Mouse (Mus musculus) CD8-positive naive resting alpha-beta T cell, adult 57 days (primary cell): ENCODE measurements around the gene Gm49403. TPM values are rescaled to one million over a fixed set of nuclear protein-coding genes. Genes with fewer than 3 reads are reported as not detected.

ENCODE experiments used
- total RNA-seq: library from RNA; stranded (reverse); gene quantifications from one replicate; pipeline ENCODE4 v1.2.4, GENCODE M21; 2023

The Gm49403 gene
- not detected for total RNA-seq

DNA sequence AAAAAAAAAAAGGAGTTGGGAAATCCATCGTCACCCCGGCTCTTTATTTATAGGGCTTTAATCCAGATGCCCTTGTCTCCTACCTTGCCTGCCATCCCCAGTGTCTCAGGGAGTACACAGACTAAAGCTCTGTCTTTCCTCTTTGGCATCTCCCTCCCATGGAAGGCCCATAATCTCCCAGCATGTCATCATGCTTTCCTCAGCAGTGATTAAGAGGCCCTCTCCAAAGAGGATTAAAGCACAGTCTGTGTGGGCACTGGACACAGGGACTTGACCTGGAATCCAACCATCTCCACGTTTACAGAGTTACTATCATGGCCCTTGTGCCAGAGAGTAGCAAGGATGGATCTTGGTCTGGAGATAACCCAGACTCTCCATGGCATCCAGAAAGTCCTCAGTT is at the start of gene Gm49403, which contains the start of gene Lbhd1:
Gene Gm49403 (plus strand): TSS at position 315 of the 400 bp plus-strand sequence.
Gene Lbhd1 (plus strand): TSS at position 117 of the 400 bp plus-strand sequence.

DNA sequence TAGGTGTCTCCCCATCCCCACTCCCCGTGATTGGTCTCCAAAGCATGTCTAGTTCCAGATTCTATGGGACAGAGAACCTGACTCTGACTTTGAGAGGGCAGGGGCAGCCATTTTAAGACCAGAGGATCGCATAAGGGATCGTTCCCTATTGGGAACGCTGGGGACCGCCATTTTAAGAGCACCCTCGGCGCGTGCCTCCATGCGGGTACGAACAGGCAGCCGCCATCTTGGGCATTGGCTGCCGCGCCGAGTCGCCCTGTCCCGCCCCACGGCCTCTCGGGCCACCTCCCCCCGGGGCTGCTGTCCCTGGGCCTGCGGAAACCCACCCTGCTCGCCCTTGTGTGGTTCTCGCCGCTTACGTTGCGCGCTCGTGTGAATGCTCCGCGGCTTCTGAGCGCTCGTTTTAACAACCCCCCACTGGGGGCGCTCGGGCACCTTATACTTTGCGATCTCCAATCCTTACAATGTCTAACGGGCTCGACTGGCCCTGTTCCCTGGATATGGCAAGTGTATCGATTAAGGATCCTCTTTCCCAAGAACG is 46.4 kb upstream of the Gm49403 start, which contains the start of gene Bscl2:
Gene Bscl2 (plus strand): TSS at position 217 of the 541 bp plus-strand sequence.

DNA sequence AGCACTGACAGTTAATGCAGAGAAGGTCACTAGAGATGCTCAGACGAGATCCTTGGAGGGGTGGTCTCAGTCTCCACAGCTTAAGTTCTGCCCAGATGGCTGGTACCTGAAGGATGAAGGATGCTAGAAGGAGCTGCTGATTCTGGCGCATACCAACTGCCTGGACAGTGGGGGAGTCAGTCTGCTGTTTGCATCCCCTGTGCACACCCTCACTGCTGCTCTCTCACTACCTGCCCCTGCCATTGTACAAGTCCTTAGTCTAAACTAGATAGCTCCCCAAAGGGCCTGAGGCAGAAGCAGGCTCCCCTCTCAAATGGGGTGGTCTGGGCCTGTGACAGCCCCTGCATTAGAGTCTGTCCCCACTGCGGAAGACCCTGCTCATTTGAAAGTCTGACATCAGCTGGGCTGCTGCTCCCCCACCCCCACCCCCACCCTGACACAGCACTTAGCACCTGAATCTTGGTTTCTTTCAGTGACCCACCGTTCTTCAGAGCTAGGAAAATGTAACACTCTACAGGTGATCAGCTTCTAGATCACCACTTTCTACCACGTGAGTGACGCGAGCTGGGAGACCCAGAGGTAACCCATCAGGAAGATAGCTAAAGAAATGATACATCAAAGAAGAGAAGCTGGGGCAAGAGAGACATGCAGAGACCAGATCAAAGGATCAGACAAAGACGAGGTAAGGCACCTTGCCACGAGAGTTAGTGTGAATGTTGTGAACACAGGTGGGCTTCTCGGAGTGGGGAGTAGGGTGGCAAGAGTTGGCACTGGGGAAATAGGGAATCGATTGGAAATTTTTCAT is 44.4 kb upstream of the Gm49403 start, which contains the start of gene Gng3:
Gene Gng3 (minus strand): TSS at position 92 of the 805 bp plus-strand sequence.

GRCm38 (mm10) chr19:8850402-8850901 is 33.3 kb upstream of the Gm49403 start, which contains the start of gene Lrrn4cl:
Gene Lrrn4cl (plus strand): TSS chr19:8850768.

DNA sequence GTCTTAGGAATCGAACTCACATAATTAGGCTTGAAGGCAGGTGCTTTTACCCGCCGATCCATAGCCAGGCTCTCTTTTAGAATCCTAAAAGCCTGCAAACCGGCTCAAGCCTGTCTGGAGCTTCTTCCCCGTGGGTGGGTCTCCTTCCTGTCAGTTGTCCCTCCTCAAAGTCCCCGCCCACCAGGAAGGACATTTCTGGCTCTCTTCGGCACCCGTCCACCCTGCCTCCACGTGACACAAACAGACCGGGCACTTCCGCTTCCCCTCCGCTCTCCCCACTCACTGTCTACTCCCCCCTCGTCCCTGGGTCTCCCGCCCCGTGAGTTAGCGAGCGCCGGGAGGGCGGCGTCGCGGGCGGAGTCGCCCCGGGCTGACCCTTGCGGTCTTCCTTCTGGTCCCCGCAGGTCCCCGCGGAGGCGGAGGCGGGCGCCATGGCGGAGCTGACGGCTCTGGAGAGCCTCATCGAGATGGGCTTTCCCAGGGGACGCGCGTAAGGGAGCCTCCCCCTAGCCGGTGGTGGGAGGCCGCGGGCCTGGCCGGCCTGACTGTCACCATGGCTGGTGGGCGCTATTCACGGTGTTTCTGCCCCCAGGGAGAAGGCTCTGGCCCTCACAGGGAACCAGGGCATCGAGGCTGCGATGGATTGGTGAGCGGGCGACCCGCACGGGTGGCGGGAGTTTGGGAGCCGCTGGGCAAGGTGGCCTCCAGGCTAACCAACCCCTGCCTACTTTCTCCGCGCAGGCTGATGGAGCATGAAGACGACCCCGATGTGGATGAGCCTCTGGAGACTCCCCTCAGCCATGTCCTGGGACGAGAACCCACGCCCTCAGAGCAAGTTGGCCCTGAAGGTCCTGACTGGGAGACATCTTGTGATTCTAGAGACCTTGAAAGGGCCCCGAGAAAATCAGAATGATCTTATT is 12.2 kb upstream of the Gm49403 start, which contains the start of gene Ubxn1:
Gene Ubxn1 (plus strand): TSS at position 230 of the 920 bp plus-strand sequence.

DNA sequence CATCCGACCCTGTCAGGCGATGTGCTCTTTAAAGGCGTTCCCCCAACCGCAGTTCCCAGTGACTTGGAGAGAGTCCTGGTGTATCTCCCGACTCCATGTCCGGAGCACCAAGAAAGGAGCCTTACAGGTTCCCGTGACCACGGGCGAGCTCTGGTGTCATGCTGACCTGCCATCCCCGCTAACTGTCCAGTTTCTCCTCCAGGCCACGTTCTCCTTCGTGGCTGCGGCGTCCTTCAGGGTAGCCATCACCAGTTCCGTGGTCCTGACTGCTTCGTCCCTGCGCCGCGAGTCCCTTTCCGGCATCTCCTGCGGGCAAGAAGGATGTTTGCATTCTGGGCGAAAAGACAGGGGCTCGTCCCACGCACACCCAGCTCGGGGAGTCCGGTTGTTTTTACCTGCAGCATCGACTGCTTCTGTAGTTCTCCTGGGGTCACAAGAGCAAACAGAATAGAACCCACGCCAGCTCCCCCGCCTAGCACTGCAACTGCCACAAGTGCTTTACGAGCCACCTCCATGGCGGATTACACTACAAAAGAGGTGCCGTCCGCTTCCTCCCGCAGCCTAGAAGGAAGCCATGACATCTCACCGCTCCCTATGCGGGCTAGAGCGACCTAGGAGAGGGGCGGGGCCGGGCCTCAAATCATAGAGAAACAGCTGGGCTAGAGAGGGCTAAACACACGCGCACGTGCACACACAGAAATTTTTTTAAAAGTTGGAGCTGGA is 3.3 kb upstream of the Gm49403 start, which contains the start of gene Uqcc3:
Gene Uqcc3 (minus strand): TSS at position 613 of the 723 bp plus-strand sequence.

DNA sequence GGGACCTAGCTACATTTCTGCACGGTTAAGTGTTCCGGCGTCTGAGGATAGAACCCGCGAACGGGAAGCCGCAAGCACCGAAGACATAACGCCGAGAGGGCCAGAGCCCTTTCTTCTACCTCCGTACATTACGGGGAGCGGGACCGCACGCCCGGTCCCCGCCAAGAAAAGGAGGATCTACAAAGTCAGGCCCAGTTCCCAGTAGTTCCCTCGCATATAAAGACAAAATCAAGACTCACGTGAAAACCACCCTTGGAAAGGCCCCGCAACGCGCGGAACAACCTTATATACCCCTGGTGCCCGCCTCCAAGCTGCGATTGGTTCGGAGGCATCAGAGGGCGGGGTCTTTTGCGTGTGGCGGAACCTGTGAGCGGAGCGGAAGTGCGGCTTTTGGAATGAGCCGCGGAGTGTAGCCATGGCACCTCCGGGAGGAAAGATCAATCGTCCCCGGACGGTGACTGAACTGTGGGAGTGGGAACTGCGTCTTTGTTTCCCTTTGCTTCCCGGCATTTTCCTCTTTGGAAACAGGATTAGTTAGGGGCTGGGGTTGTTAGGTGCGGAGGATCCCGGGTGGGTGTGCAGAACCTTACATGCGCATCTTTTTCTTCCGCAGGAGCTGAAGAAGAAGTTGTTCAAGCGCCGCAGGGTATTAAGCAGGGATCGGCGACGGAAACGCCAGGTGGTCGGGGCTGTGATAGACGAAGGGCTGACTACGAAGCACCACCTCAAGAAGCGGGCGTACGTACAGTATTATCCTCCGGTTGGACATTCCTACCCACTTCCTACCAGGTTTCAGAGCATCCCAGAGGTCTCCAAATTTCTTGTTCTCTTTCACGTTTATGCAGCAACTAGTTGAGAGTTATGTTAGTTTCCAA is 5.0 kb downstream of the Gm49403 start, which contains the start of the genes 1810009A15Rik and Gm49416:
Gene 1810009A15Rik (plus strand): TSS at position 343 of the 875 bp plus-strand sequence.
Gene Gm49416 (plus strand): TSS at position 416 of the 875 bp plus-strand sequence.

DNA sequence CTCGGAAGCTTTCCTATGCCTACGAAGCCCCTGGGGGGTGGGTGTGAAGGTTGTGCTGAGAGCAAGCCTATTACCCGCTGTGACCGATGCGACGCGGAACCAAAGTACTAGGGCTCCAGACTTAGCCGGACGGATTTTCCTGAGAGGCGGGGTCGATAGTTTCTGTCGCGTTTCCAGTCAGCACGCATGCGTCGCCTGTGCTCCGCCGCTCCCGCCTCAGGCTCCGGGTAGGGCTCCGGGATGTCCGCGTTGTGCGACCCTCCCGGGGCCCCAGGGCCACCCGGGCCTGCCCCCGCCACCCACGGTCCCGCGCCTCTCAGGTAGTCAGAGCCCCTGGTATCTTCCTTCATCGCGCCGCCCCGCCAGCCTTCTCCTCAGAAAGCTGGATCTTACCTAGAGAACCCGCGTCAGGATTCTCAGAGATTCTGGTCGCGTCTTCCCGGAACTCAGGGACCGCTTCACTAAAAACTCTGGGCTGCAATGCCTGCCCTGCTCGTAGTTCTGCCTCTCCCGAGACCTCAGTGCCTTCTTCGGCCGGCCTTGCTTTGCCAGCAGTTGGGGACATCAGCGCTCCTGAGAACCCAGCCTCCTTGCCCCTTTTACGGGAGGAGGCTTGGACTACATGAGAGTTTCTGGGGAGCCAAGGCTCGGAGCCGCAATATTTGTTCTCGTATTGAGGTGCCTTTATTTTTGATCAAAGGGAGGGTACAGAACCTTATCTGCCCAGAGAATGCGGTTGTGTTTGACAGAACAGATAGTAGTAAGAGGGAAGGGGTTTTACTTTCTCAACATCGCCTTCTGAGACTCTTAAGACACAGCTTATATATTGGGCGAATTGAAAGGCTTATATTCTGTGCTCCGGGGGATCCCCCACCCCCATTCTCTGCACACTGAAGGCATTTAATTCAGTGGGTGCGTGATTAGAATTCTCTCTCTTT is 9.4 kb downstream of the Gm49403 start, which contains the start of gene Ints5:
Gene Ints5 (plus strand): TSS at position 177 of the 938 bp plus-strand sequence.

GRCm38 (mm10) chr19:8897865-8898495 is 14.2 kb downstream of the Gm49403 start, which contains the start of gene Ganab:
Gene Ganab (plus strand): TSS chr19:8898071.

DNA sequence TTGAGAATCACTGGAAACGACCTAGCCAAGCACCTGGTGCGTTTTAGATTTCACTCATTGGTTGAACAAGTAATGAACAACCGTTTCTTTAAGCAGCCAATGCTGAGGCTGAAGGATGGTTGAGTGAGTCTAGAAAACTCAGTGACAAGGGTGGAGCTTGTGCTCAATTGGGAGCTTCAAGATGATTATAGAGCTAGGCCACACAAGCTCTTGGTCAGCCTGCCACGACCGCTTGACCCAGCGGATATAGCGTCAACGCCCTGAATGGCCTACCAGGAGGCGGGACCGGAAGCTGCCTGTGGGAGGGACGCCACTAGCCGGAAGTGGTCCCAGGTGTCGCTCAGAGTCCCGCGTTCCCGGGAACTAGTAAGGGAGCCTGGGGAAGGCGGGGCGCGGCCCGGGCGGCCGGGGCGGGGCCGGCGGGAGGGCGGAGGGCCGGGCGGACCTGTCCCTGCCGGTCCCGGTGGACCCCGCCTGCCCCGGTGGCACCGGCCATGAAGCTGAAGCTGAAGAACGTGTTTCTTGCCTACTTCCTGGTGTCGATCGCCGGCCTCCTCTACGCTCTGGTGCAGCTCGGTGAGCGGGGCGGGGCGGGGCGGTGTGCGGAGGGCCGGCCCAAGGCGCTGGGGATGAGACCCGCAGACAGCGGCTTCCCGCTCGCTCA is 36.5 kb downstream of the Gm49403 start, which contains the start of gene B3gat3:
Gene B3gat3 (plus strand): TSS at position 302 of the 664 bp plus-strand sequence.

DNA sequence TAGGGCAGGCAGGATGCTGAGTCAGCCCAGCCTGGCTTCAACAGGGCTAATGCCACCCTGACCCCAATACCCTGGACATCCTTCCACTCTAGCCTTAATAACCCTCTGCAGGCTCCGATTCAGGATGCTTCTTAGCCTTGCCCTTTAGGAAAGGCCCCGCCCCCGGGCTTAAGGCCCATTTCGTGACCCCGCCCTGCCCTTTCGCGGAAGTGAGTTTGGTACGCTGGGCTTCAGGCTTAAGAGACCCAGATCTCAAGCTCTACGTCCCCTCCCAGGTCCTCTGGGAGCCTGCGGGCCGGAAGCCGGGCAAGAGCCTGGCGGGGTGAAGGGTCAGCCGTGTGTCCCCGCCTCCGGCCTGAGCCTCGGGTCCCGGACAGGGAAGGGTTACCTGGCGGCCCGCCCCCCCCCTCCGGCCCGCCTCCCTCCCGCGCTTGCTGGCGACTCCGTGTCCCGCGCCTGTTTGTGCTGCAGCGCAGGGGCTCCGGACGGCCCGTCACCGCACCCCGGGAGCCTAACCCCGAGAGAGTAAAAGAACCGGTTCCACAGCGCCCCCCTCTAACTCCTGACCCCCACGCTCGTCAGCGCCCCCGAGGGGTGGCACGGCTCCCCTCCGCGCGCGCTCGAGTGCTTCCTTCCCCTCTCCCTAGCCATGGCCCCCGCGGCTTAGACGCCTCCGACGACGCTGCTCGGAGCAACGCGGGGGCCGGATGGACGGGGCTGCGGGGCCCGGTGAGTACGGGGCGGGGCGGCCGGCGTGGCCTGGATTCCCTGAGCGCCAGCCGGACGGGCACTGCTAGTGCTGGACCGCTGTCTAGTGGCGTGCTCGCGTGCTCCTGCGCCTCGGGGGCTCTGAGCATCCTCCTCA is 45.7 kb downstream of the Gm49403 start, which contains the start of the genes Rom1 and Eml3:
Gene Rom1 (minus strand): TSS at position 133 of the 865 bp plus-strand sequence.
Gene Eml3 (plus strand): TSS at position 329 of the 865 bp plus-strand sequence.

Other genes with a start within 250 kb of the Gm49403 start
- gene Chrm1, start 220.1 kb upstream of the Gm49403 start, total RNA-seq, result not detected
- 222 TPM for gene Slc3a2, start 160.6 kb upstream of the Gm49403 start, total RNA-seq
- gene Wdr74, start 148.1 kb upstream of the Gm49403 start, total RNA-seq, result 116 TPM
- 10.2 TPM for gene 1700092M07Rik, start 143.2 kb upstream of the Gm49403 start, total RNA-seq
- 221 TPM for gene Stx5a, start 142.5 kb upstream of the Gm49403 start, total RNA-seq
- 393 TPM for gene Nxf1, start 126.9 kb upstream of the Gm49403 start, total RNA-seq
- gene Tmem223, start 112.9 kb upstream of the Gm49403 start, total RNA-seq, result 39.0 TPM
- 75.2 TPM for gene Tmem179b, start 109.5 kb upstream of the Gm49403 start, total RNA-seq
- gene Taf6l, start 97.5 kb upstream of the Gm49403 start, total RNA-seq, result 10.3 TPM
- 59.8 TPM for gene Polr2g, start 85.4 kb upstream of the Gm49403 start, total RNA-seq
- 0.58 TPM for gene Zbtb3, start 81.4 kb upstream of the Gm49403 start, total RNA-seq
- gene Ttc9c, start 64.6 kb upstream of the Gm49403 start, total RNA-seq, result 22.9 TPM
- 99.6 TPM for gene Hnrnpul2, start 63.9 kb upstream of the Gm49403 start, total RNA-seq
- 16.8 TPM for gene AC129217.1, start 54.2 kb upstream of the Gm49403 start, total RNA-seq
- 41.8 TPM for gene Bscl2, start 46.5 kb upstream of the Gm49403 start, total RNA-seq
- gene Gng3, start 44.7 kb upstream of the Gm49403 start, total RNA-seq, result not detected
- 0.61 TPM for gene Lrrn4cl, start 33.2 kb upstream of the Gm49403 start, total RNA-seq
- gene Ubxn1, start 12.4 kb upstream of the Gm49403 start, total RNA-seq, result 113 TPM
- gene Uqcc3, start 3.0 kb upstream of the Gm49403 start, total RNA-seq, result 31.5 TPM
- gene Lbhd1, start 198 bp upstream of the Gm49403 start, total RNA-seq, result 9.4 TPM
- gene 1810009A15Rik, start 4.9 kb downstream of the Gm49403 start, total RNA-seq, result 33.6 TPM
- 7.6 TPM for gene Gm49416, start 5.0 kb downstream of the Gm49403 start, total RNA-seq
- gene Ints5, start 9.1 kb downstream of the Gm49403 start, total RNA-seq, result 21.6 TPM
- 152 TPM for gene Ganab, start 14.1 kb downstream of the Gm49403 start, total RNA-seq
- gene B3gat3, start 36.4 kb downstream of the Gm49403 start, total RNA-seq, result 60.9 TPM
- gene Rom1, start 45.4 kb downstream of the Gm49403 start, total RNA-seq, result 6.9 TPM
- gene Eml3, start 45.6 kb downstream of the Gm49403 start, total RNA-seq, result 86.8 TPM
- 164 TPM for gene Mta2, start 57.9 kb downstream of the Gm49403 start, total RNA-seq
- 42.6 TPM for gene Tut1, start 69.9 kb downstream of the Gm49403 start, total RNA-seq
- 614 TPM for gene Eef1g, start 83.1 kb downstream of the Gm49403 start, total RNA-seq
- gene Ahnak, start 105.4 kb downstream of the Gm49403 start, total RNA-seq, result 120 TPM
- gene Scgb1a1, start 204.0 kb downstream of the Gm49403 start, total RNA-seq, result not detected